Mouse (Mus musculus): ENCODE measurements around the gene Tfap2a. TPM values are rescaled to one million over a fixed set of nuclear protein-coding genes. Genes with fewer than 3 reads are reported as not detected.

The Tfap2a gene
- total RNA-seq, 1 experiment: 0.27 TPM

GRCm38 (mm10) chr13:40754091-40754490, 15.9 kb upstream of the Tfap2a start:
- Histone ChIP-seq H3K27ac (ENCODE audit: insufficient read depth, low read depth, low read length, poor library complexity, severe bottlenecking) (no peak overlapping the region), H3K36me3 (ENCODE audit: control insufficient read depth, insufficient read depth, low read length, poor library complexity, severe bottlenecking) (no peaks in the 10 kb centered on the region), H3K9ac (ENCODE audit: insufficient read depth, low read depth, low read length, poor library complexity, severe bottlenecking) (no peak overlapping the region), H3K4me3 (ENCODE audit: insufficient read depth in 1 of 2, low read depth in 1 of 2, low read length in 2 of 2, poor library complexity in 1 of 2, severe bottlenecking in 1 of 2) (no peak overlapping the region), H3K4me1 (ENCODE audit: control insufficient read depth in 2 of 2, insufficient read depth in 2 of 2, low read length in 2 of 2, poor library complexity in 1 of 2) (no peaks in the 10 kb centered on the region), H3K9me3 (ENCODE audit: control insufficient read depth, insufficient read depth, low read depth, low read length) (no peaks in the 10 kb centered on the region)
- TF ChIP-seq HCFC1 (IDR thresholded peaks at IDR 0.05; ENCODE audit: borderline replicate concordance, insufficient read depth, low read length) (no peak), ZNF384 (IDR thresholded peaks at IDR 0.05; ENCODE audit: low read depth, low read length) (no peak), ZC3H11A (IDR thresholded peaks at IDR 0.05; ENCODE audit: borderline replicate concordance, low read depth, low read length) (no peak), CHD2 (IDR thresholded peaks at IDR 0.05; ENCODE audit: low read depth, low read length) (no peak), MAFK (IDR thresholded peaks at IDR 0.05; ENCODE audit: insufficient read depth, low read depth, low read length) (no peak)
- in situ Hi-C loops (cut with MboI; ENCODE audit: low sequenced_read_pairs in 2 of 2, unreplicated experiment in 2 of 2): loop anchor here (25.0 kb wide), 4 partner anchors 842 to 1317 kb away; no protein-coding TSS in a partner anchor
- DNase-seq (ENCODE audit: low read depth, low spot score): no peak

DNA sequence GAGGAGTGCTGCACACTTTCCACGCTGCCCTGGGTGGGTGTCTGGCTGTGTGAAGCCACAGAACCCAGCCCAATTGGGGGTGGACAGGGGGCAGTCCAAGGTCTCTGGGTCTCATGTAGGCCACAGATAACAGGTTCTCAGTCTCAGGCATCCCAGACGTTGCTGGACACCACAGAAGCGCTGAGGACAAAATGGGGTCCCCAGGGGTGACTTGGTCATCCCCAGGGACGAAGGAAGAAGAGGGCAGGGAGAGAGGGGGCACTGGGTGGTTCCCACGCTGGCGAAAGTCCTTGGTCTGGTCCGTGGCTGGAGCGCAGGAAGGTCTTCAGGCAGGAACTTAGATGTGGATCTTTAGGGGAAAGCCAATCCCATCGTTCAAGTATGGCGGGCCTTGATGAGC, 13.7 kb upstream of the Tfap2a start:
- Histone ChIP-seq H3K4me3 (ENCODE audit: insufficient read depth in 1 of 2, low read depth in 1 of 2, low read length in 2 of 2, poor library complexity in 1 of 2, severe bottlenecking in 1 of 2) (no peak overlapping the region), H3K4me1 (ENCODE audit: control insufficient read depth in 2 of 2, insufficient read depth in 2 of 2, low read length in 2 of 2, poor library complexity in 1 of 2) (no peaks in the 10 kb centered on the region), H3K36me3 (ENCODE audit: control insufficient read depth, insufficient read depth, low read length, poor library complexity, severe bottlenecking) (no peaks in the 10 kb centered on the region), H3K27ac (ENCODE audit: insufficient read depth, low read depth, low read length, poor library complexity, severe bottlenecking) (no peak overlapping the region), H3K9ac (ENCODE audit: insufficient read depth, low read depth, low read length, poor library complexity, severe bottlenecking) (no peak overlapping the region), H3K9me3 (ENCODE audit: control insufficient read depth, insufficient read depth, low read depth, low read length) (no peaks in the 10 kb centered on the region)
- in situ Hi-C loops (cut with MboI; ENCODE audit: low sequenced_read_pairs in 2 of 2, unreplicated experiment in 2 of 2): loop anchor here (25.0 kb wide), 4 partner anchors 840 to 1315 kb away; no protein-coding TSS in a partner anchor
- no peak for TF ChIP-seq HCFC1 (IDR thresholded peaks at IDR 0.05; ENCODE audit: borderline replicate concordance, insufficient read depth, low read length)
- TF ChIP-seq ZC3H11A (IDR thresholded peaks at IDR 0.05; ENCODE audit: borderline replicate concordance, low read depth, low read length): no peak
- no peak for TF ChIP-seq ZNF384 (IDR thresholded peaks at IDR 0.05; ENCODE audit: low read depth, low read length)
- no peak for TF ChIP-seq CHD2 (IDR thresholded peaks at IDR 0.05; ENCODE audit: low read depth, low read length)
- no peak for TF ChIP-seq MAFK (IDR thresholded peaks at IDR 0.05; ENCODE audit: insufficient read depth, low read depth, low read length)
- DNase-seq (ENCODE audit: low read depth, low spot score): no peak

GRCm38 (mm10) chr13:40749603-40749905, 11.4 kb upstream of the Tfap2a start:
- in situ Hi-C loops (cut with MboI; ENCODE audit: low sequenced_read_pairs in 2 of 2, unreplicated experiment in 2 of 2): no loop called here
- no peak overlapping the region for H3K4me3 ChIP-seq (ENCODE audit: insufficient read depth in 1 of 2, low read depth in 1 of 2, low read length in 2 of 2, poor library complexity in 1 of 2, severe bottlenecking in 1 of 2)

DNA sequence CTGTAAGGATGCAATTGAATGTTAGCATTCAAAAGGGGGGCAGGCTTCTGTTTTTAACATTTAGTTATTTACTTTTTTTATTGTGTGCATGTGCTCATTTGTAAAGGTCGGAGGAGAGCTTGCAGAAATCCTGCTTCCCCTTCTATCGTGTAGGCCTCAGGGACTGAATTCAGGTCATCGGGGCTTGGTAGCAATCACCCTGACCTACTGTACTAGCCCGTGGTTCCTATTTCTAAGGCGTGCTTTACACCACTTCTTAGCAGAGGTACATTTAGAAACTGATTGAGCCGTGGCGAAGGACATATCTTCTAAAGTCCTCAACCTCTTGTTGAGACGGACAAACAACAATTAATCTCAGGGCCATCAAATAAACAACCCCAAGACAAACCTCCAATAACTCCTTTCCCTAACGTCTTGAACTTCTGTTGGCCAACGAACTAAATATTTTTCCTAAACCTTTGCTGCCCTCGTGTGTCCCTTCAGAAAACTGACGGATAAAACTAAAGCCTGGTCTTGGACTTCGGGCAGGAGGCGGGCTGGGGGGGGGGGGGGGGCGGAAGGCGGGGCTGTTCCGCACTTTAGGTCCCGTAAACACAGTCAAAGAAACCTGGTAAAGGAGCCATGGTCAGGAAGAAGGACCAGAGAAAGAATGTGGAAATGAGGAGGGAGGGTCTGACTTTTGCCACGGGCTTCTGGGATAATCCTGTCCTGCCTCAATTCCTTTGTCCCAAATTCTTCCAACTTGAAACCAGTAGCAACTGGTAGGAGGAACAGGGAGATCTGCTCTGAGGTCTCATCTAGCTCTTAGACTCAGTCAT, 10.8 kb upstream of the Tfap2a start:
- H3K4me3 ChIP-seq (ENCODE audit: insufficient read depth in 1 of 2, low read depth in 1 of 2, low read length in 2 of 2, poor library complexity in 1 of 2, severe bottlenecking in 1 of 2): no peak overlapping the region
- TF ChIP-seq ZNF384 (IDR thresholded peaks at IDR 0.05; ENCODE audit: low read depth, low read length) (no peak), CHD2 (IDR thresholded peaks at IDR 0.05; ENCODE audit: low read depth, low read length) (no peak), MAFK (IDR thresholded peaks at IDR 0.05; ENCODE audit: insufficient read depth, low read depth, low read length) (no peak), HCFC1 (IDR thresholded peaks at IDR 0.05; ENCODE audit: borderline replicate concordance, insufficient read depth, low read length) (no peak), ZC3H11A (IDR thresholded peaks at IDR 0.05; ENCODE audit: borderline replicate concordance, low read depth, low read length) (peak; percentile 47)
- no peak for DNase-seq (ENCODE audit: low read depth, low spot score)
- peaks cover 0 to 4% of the 10 kb centered on the region in 2 experiments; a peak in 1 of 4 replicates for H3K4me1 ChIP-seq (ENCODE audit: control insufficient read depth in 2 of 2, insufficient read depth in 2 of 2, low read length in 2 of 2, poor library complexity in 1 of 2)
- in situ Hi-C loops (cut with MboI; ENCODE audit: low sequenced_read_pairs in 2 of 2, unreplicated experiment in 2 of 2): no loop called here
- H3K27ac ChIP-seq (ENCODE audit: insufficient read depth, low read depth, low read length, poor library complexity, severe bottlenecking): no peak overlapping the region
- no peaks in the 10 kb centered on the region for H3K9me3 ChIP-seq (ENCODE audit: control insufficient read depth, insufficient read depth, low read depth, low read length)
- no peaks in the 10 kb centered on the region for H3K36me3 ChIP-seq (ENCODE audit: control insufficient read depth, insufficient read depth, low read length, poor library complexity, severe bottlenecking)
- no peak overlapping the region for H3K9ac ChIP-seq (ENCODE audit: insufficient read depth, low read depth, low read length, poor library complexity, severe bottlenecking)

More at GRCm38 (mm10) chr13:40749603-40749905, 11.4 kb upstream of the Tfap2a start:
- H3K4me1 ChIP-seq (ENCODE audit: control insufficient read depth in 2 of 2, insufficient read depth in 2 of 2, low read length in 2 of 2, poor library complexity in 1 of 2): no peaks in the 10 kb centered on the region
- DNase-seq (ENCODE audit: low read depth, low spot score): no peak
- TF ChIP-seq ZC3H11A (IDR thresholded peaks at IDR 0.05; ENCODE audit: borderline replicate concordance, low read depth, low read length): no peak
- TF ChIP-seq ZNF384 (IDR thresholded peaks at IDR 0.05; ENCODE audit: low read depth, low read length): no peak
- TF ChIP-seq CHD2 (IDR thresholded peaks at IDR 0.05; ENCODE audit: low read depth, low read length): no peak
- no peaks in the 10 kb centered on the region for H3K36me3 ChIP-seq (ENCODE audit: control insufficient read depth, insufficient read depth, low read length, poor library complexity, severe bottlenecking)
- H3K9me3 ChIP-seq (ENCODE audit: control insufficient read depth, insufficient read depth, low read depth, low read length): no peaks in the 10 kb centered on the region
- H3K27ac ChIP-seq (ENCODE audit: insufficient read depth, low read depth, low read length, poor library complexity, severe bottlenecking): no peak overlapping the region
- H3K9ac ChIP-seq (ENCODE audit: insufficient read depth, low read depth, low read length, poor library complexity, severe bottlenecking): no peak overlapping the region
